Mouse (Mus musculus): ENCODE measurements around the gene Gm30191.

DNA sequence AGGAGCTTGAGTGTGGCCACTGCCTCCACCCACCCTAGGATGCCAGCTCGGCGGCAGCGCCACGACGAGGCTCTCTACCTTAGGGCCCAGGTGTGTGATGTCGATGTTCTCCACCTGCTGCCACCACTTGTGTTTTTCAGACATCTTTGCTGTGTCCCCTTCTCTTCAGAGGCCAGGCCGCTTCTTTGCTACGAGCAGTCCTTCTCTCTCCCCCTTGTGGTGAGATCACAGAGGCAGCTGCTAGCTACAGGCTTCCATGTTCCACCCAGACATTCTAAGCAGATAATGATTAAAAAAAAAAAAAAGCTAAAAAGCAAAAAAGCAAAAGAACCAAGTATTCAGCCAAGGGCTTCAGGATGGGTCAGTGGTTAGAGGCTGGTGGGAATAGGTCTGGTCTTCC is 19.5 kb upstream of the Gm30191 start, which contains the start of gene Catsper4:
- TF ChIP-seq CTCF (IDR thresholded peaks at IDR 0.05; ENCODE audit: borderline replicate concordance, insufficient read depth, low read depth, low read length) (no peak), POLR2A (IDR thresholded peaks at IDR 0.05; ENCODE audit: borderline replicate concordance, insufficient read depth, low read length) (no peak)
